Mouse (Mus musculus) heart, postnatal 0 days (tissue): ENCODE measurements at regions not wholly inside any gene's neighbourhood (a gene's known extent, or its start where the extent isn't known, plus 50 kb on each side); places are given as distances from the start of the nearest gene placed in this dataset.

Source experiments
- CTCF ChIP-seq: IDR thresholded peaks from 2 replicates; pipeline ENCODE4 v1.5.1; 2016; ENCODE audit warnings: antibody characterized with exemption, control low read depth, low read depth
- EP300 ChIP-seq: IDR thresholded peaks from 2 replicates; pipeline ENCODE4 v1.6.1; 2016; ENCODE audit warnings: antibody characterized with exemption, low read depth

GRCm38 (mm10) chr16:93245738-93246137 is 358.1 kb downstream of the Setd4 start:
- TF ChIP-seq CTCF (no peak), EP300 (no peak)
